Mouse (Mus musculus) liver, embryonic 16.5 days (tissue): ENCODE measurements around the gene Lpin2. TPM values are rescaled to one million over a fixed set of nuclear protein-coding genes. Genes with fewer than 3 reads are reported as not detected.

Source experiments
- ATAC-seq: fragments of 200-750 bp; cut with Nextera tagmentation; 2 replicates; pipeline ENCODE4 v1.8.0; 2017; ENCODE audit warnings: low read depth, mild to moderate bottlenecking, moderate number of reproducible peaks, moderate library complexity
- H3K27ac ChIP-seq: fragments of 300-500 bp; sonication (generic); 2 replicates; pipeline ENCODE4 v1.5.1; 2014; ENCODE audit warnings: mild to moderate bottlenecking, low read length
- H3K27me3 ChIP-seq: fragments of 300-500 bp; sonication (generic); 2 replicates; pipeline ENCODE4 v1.6.1; 2014; ENCODE audit warnings: low read depth, low read length, mixed read lengths; ENCODE audit not compliant: control insufficient read depth, insufficient read depth
- H3K36me3 ChIP-seq: fragments of 300-500 bp; sonication (generic); 2 replicates; pipeline ENCODE4 v1.6.1; 2014; ENCODE audit warnings: mild to moderate bottlenecking; ENCODE audit not compliant: control insufficient read depth, insufficient read depth
- H3K4me1 ChIP-seq: fragments of 300-500 bp; sonication (generic); 2 replicates; pipeline ENCODE4 v1.6.1; 2014; ENCODE audit warnings: low read depth, low read length, mixed read lengths; ENCODE audit not compliant: control insufficient read depth
- H3K4me2 ChIP-seq: fragments of 300-500 bp; sonication (generic); 2 replicates; pipeline ENCODE4 v1.6.1; 2014; ENCODE audit warnings: low read depth, low read length, mixed read lengths
- H3K4me3 ChIP-seq: fragments of 300-500 bp; sonication (generic); 2 replicates; pipeline ENCODE4 v1.5.1; 2014; ENCODE audit warnings: low read depth, mild to moderate bottlenecking, low read length
- H3K9ac ChIP-seq: fragments of 300-500 bp; sonication (generic); 2 replicates; pipeline ENCODE4 v1.6.1; 2014; ENCODE audit warnings: low read depth, low read length
- H3K9me3 ChIP-seq: fragments of 300-500 bp; sonication (generic); replicated peaks from 2 replicates; pipeline ENCODE4 v1.6.1; 2016; ENCODE audit warnings: low read length; ENCODE audit not compliant: control insufficient read depth
- WGBS: fragments of 180-500 bp; shearing (Covaris S2); extraction: QIAGEN DNeasy Blood & Tissue Kit; methylation state at CpG from one replicate; pipeline ENCODE4 v1.1.7; 2014; ENCODE audit not compliant: insufficient replicate concordance; 5-methylcytosine and 5-hydroxymethylcytosine counted together
- polyA plus RNA-seq: library from polyadenylated mRNA; unstranded; fragments of >200 nt; fragmentation: Nextera tagmentation; extraction: Ambion mirVana; gene quantifications from 2 replicates; pipeline ENCODE4 v1.2.1, GENCODE M21; 2015

The Lpin2 gene
- polyA plus RNA-seq, 1 experiment from 2014 or later = 51.5 TPM

DNA sequence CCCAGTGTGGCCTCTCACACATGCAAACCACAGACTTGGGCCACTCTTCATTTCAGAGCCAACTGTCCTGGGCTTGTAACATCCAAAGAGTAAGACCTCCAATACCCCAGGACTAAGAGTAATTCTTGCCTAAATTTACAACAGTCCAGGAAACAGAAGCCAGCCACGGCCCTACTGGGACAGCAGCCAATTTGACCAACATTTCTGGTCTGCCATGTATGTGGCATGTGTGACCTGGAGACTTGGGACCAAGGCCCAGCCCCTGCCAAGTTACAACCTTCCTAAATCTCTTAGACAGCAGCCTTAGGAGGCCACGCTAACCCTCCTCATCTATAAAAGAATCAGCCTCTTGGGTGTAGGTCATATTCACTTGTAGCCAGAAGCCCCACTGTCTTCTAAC is 71.0 kb downstream of the Lpin2 start:
- no peaks in the 10 kb centered on the region for H3K9me3 ChIP-seq
- peaks cover 37% of the 10 kb centered on the region for H3K36me3 ChIP-seq
- no peak overlapping the region for H3K9ac ChIP-seq
- H3K4me3 ChIP-seq = no peak overlapping the region
- 74% methylated on average over 2 of the region's 2 CpGs for WGBS
- peak overlapping the region; percentile 39; the same call in 1 of the 2 replicates for H3K27ac ChIP-seq
- no peaks in the 10 kb centered on the region for H3K27me3 ChIP-seq
- no peak for ATAC-seq
- H3K4me1 ChIP-seq = peaks cover 40% of the 10 kb centered on the region
- H3K4me2 ChIP-seq = no peak overlapping the region

DNA sequence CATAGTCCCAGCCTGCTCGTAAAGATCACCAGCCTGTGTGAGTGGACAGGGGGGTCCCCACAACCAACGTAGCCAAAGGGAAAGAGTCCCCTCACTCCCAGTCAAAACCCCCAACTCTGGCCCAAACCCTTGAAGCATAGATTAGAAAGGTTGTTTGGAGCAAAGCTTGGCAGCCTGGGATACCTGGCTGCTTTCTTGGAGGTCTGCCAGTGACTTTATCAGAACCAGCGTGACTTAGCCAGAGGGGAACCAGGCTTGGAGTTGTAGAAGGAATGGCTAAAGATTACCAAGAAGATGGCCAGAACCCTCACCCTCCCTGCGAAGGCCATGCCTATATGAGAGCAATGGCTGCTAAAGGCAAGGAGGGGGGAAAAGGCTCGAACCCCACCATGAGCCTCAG is 71.7 kb downstream of the Lpin2 start:
- no peak overlapping the region for H3K9ac ChIP-seq
- H3K36me3 ChIP-seq = peaks cover 31% of the 10 kb centered on the region
- H3K27ac ChIP-seq = no peak overlapping the region
- H3K4me3 ChIP-seq = no peak overlapping the region
- H3K27me3 ChIP-seq = no peaks in the 10 kb centered on the region
- H3K4me2 ChIP-seq = no peak overlapping the region
- H3K4me1 ChIP-seq = peaks cover 47% of the 10 kb centered on the region
- no peaks in the 10 kb centered on the region for H3K9me3 ChIP-seq
- ATAC-seq = no peak
- WGBS = 73% methylated on average over 5 of the region's 5 CpGs

DNA sequence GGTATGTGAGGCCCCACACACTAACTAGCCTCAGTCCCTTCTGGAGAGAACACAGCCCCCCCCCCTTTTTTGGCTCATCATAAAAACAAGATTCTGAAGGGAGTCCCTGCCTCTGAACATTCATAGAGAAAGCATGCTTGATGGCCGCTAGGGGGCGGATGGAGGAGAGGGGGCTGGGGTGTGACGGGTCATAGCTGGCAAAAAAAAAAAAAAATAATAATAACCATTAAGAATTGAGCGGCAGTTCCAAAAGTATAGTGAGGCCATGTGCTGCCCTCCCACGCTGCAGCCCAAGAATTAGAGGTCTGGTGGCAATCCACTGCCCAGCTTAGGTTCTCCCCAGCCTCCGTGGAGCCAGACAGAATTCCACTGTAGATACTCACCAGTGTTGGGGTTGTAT is 72.4 kb downstream of the Lpin2 start:
- Histone ChIP-seq H3K36me3 (peaks cover 25% of the 10 kb centered on the region), H3K9ac (no peak overlapping the region), H3K27me3 (no peaks in the 10 kb centered on the region), H3K9me3 (no peaks in the 10 kb centered on the region), H3K4me2 (no peak overlapping the region), H3K27ac (peak overlapping the region; percentile 11; the same call in 1 of the 2 replicates), H3K4me3 (no peak overlapping the region), H3K4me1 (peaks cover 53% of the 10 kb centered on the region)
- ATAC-seq = no peak
- WGBS = 33% methylated on average over 6 of the region's 6 CpGs

DNA sequence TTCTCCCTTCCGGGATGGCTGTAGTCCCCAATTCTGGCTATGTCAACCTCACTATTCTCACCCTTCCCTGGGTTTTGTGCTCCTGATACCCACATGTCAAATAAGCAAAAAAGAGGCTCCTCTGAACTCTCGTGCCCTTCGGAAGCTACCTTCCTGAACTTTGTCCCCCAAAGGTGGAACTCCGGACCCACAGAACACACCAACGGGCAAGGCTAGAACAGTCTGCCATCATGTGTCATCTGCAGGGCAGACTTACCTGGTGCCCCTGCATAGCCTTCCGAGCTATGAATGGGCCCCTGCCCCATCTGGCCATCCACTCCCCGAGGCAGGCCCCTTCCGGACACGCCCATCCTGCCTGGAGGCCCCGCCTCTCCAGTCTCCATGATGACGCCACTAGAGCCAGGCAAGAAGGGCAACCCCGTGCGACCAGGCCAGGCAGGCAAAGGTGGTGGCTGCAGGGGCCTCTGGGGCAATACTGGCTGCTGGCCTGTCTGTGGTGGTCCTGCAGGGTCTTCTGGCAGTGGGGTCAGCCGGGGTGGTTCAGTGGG is 73.8 kb downstream of the Lpin2 start:
- 56% methylated on average over 14 of the region's 14 CpGs for WGBS
- no peak overlapping the region for H3K4me3 ChIP-seq
- H3K4me1 ChIP-seq = peaks cover 58% of the 10 kb centered on the region
- peaks cover 16% of the 10 kb centered on the region for H3K36me3 ChIP-seq
- peak overlapping the region; percentile 31 for H3K27ac ChIP-seq
- H3K9ac ChIP-seq = no peak overlapping the region
- no peaks in the 10 kb centered on the region for H3K9me3 ChIP-seq
- H3K4me2 ChIP-seq = no peak overlapping the region
- ATAC-seq = no peak
- no peaks in the 10 kb centered on the region for H3K27me3 ChIP-seq

DNA sequence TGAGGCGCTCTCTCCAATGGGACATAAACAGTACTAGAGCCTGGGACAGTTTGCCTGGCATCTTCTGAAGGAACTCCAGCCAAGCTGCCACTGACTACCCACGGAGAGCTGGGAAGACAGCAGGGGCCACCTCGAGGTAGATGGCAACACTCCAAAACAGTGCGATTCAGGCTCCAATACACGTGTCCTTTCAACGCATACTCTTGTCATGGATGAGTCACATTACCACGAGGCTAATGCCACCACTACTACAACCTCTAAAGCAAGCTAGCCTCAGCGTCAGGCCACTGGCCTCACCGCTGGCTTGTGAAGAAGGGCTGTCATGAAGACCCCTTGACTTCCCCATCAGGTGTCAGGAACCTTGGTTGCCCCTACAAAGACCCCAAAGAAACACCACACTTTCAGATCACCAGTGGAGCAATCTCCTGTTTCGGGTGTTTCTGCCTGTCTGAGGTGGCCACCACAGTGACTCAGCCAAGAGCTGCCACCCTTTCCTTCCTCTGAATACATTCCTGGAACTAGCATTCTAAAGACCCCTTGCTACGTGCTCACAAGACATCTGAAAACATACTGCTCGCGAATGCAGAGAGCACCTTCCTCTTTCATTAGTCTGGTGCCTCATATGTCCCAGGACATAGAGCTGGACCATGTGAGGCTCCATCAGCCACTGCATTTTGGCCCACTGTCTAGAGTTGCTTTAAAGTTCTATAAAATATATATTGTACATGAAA is 74.6 kb downstream of the Lpin2 start:
- Histone ChIP-seq H3K9ac (no peak overlapping the region), H3K4me3 (no peak overlapping the region), H3K9me3 (no peaks in the 10 kb centered on the region), H3K4me2 (no peak overlapping the region), H3K4me1 (peaks cover 63% of the 10 kb centered on the region), H3K27me3 (no peaks in the 10 kb centered on the region), H3K27ac (peak overlapping the region; percentile 18), H3K36me3 (peaks cover 16% of the 10 kb centered on the region)
- no peak for ATAC-seq
- WGBS = 51% methylated on average over 13 of the region's 13 CpGs

DNA sequence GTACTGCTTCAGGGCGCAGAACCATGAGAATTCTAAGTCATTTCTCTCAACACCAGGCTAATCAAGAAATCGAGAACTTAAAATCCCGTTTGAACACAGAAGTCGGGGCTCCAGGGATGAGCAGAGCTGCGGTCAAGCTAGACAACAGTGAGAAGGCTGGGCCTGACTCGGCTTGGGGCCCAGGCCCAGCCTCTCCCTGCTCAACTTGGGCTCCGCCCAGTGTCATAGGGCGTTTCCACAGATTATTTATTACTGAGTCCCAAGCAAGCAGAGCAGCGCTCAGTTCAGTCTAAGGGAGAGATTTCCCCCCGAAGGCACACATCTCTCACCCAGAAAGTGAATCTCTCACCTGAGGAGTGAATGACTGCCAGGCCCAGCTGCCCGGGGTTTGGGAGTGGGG is 77.4 kb downstream of the Lpin2 start:
- peak; percentile 92 for ATAC-seq
- Histone ChIP-seq H3K4me3 (peak overlapping the region; percentile 38), H3K27ac (peak overlapping the region; percentile 76), H3K36me3 (peaks cover 8% of the 10 kb centered on the region; the same call in 1 of the 2 replicates), H3K4me2 (peak overlapping the region; percentile 59), H3K9me3 (no peaks in the 10 kb centered on the region), H3K27me3 (no peaks in the 10 kb centered on the region), H3K4me1 (peaks cover 85% of the 10 kb centered on the region), H3K9ac (peak overlapping the region; percentile 61)
- 22% methylated on average over 11 of the region's 11 CpGs for WGBS

DNA sequence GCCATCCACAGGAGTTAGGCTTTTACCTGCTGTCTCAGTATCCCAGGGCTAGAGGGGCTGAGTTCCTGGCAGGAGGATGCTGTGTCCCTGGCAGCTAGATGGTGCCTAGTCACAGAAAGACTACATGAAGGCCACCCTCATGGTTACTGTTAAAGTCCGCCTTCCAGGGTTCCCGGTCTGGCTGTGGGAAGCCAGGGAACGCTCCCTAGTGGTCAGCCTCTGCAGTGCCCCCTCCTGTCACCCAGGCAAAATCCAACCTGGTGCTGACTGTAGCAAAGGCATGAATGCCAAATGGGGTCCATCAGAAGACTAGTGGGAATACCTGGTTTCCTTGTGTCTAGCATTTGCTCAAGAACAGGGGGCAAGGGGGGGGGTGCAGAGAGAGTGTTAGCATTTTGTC is 78.3 kb downstream of the Lpin2 start:
- Histone ChIP-seq H3K4me1 (peaks cover 90% of the 10 kb centered on the region), H3K4me2 (no peak overlapping the region), H3K9ac (peak overlapping the region; percentile 30; the same call in 1 of the 2 replicates), H3K4me3 (no peak overlapping the region), H3K9me3 (no peaks in the 10 kb centered on the region), H3K27ac (peak overlapping the region; percentile 76), H3K36me3 (peaks cover 8% of the 10 kb centered on the region; the same call in 1 of the 2 replicates), H3K27me3 (no peaks in the 10 kb centered on the region)
- WGBS = 61% methylated on average over 3 of the region's 3 CpGs
- no peak for ATAC-seq

DNA sequence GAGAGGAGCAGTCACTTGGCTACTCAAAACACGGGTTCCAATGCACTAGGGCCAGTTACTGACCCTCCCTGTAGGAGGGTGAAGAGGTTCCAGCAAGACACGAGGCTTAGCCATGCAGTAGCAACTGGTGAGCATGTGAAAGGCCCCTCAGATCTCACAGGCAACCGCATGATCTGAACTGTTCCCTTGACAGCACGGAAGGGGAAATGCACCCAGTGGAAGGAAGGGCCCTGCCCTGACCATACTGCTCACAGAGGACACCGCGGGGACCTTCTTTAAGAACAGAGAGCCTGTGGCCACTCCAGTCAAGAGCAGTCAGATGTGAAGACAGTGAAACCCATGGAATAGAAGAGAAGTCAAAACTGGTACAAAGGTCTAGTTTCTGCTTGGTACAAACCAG is 80.8 kb downstream of the Lpin2 start:
- peak overlapping the region; percentile 38 for H3K9ac ChIP-seq
- H3K4me1 ChIP-seq = peaks cover 91% of the 10 kb centered on the region
- H3K27me3 ChIP-seq = no peaks in the 10 kb centered on the region
- no peak overlapping the region for H3K4me3 ChIP-seq
- no peaks in the 10 kb centered on the region for H3K36me3 ChIP-seq
- H3K9me3 ChIP-seq = no peaks in the 10 kb centered on the region
- 18% methylated on average over 6 of the region's 6 CpGs for WGBS
- peak overlapping the region; percentile 84 for H3K27ac ChIP-seq
- H3K4me2 ChIP-seq = no peak overlapping the region; the same call in 1 of the 2 replicates
- no peak for ATAC-seq

DNA sequence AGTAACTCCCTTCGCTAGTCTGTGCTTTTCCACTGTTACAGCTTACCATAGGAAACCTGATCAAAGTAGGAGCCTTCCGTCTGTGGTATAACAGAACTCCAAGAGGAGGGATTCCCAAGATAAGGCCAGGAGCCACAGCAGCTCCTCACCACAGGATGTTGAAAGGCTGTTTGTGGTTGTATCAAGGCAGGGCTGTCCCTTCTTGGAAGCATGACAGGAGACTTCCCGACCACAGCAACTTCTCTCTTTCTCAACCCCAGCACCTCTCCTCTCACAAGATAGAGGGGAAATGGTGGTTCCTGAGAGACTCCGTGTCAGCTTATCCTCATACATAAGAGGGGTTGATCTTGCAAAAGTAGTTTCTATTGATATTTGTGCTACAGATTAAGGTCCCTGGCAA is 82.4 kb downstream of the Lpin2 start:
- 19% methylated on average over 4 of the region's 4 CpGs for WGBS
- no peak for ATAC-seq
- H3K4me2 ChIP-seq = peak overlapping the region; percentile 42
- peak overlapping the region; percentile 83 for H3K27ac ChIP-seq
- H3K9ac ChIP-seq = peak overlapping the region; percentile 37
- no peaks in the 10 kb centered on the region for H3K27me3 ChIP-seq
- no peaks in the 10 kb centered on the region for H3K9me3 ChIP-seq
- peaks cover 90% of the 10 kb centered on the region for H3K4me1 ChIP-seq
- H3K4me3 ChIP-seq = peak overlapping the region; percentile 0
- no peaks in the 10 kb centered on the region for H3K36me3 ChIP-seq
